In genomic region chr2:133221762-133222556, GRCm38 (mm10) we compare ENCODE assay signal across 27 mouse cellular contexts.
DNase-seq lines count a peak whose midpoint lies in the region; ATAC-seq and TF ChIP-seq lines count a peak whose summit lies in the region.
"Had no signal": no experiment of that assay in that cellular context is flagged by ENCODE, and none has a peak within 500 bp of the region (broad histone marks: within the 10 kb centered on the region; RNA-seq: fewer than 3 reads in every experiment).

No protein-coding gene starts in this region.

- no peak overlapping the region for H3K4me3 ChIP-seq in embryonic facial prominence, embryonic 11.5 days (ENCODE audit: low read depth, low read length)
- no peak overlapping the region for H3K4me3 ChIP-seq in embryonic facial prominence, embryonic 10.5 days
- H3K4me3 ChIP-seq in lung, embryonic 14.5 days (ENCODE audit: low read depth, low read length), result no peak overlapping the region
- H3K4me3 ChIP-seq: embryonic facial prominence, embryonic 13.5 days; forebrain, embryonic 10.5 days; heart, embryonic 12.5 days; heart, embryonic 15.5 days; hindbrain, embryonic 10.5 days; hindbrain, embryonic 13.5 days had no signal

- H3K9me3 ChIP-seq in embryonic facial prominence, embryonic 11.5 days (replicated peaks; ENCODE audit: control insufficient read depth, low read length), result no peaks in the 10 kb centered on the region
- H3K9me3 ChIP-seq in embryonic facial prominence, embryonic 10.5 days, result no peaks in the 10 kb centered on the region
- H3K9me3 ChIP-seq in lung, embryonic 14.5 days (ENCODE audit: low read depth, low read length), result no peaks in the 10 kb centered on the region
- H3K9me3 ChIP-seq: embryonic facial prominence, embryonic 13.5 days; forebrain, embryonic 10.5 days; heart, embryonic 12.5 days; heart, embryonic 15.5 days; hindbrain, embryonic 10.5 days; hindbrain, embryonic 13.5 days had no signal

- TF ChIP-seq CTCF in lung, embryonic 14.5 days (IDR thresholded peaks at IDR 0.05; ENCODE audit: low read depth), result no peak

- H3K4me1 ChIP-seq in embryonic facial prominence, embryonic 11.5 days (ENCODE audit: control insufficient read depth, insufficient read depth, low read length), result no peaks in the 10 kb centered on the region
- H3K4me1 ChIP-seq in embryonic facial prominence, embryonic 10.5 days, result no peaks in the 10 kb centered on the region
- no peaks in the 10 kb centered on the region for H3K4me1 ChIP-seq in lung, embryonic 14.5 days (ENCODE audit: insufficient read depth)
- H3K4me1 ChIP-seq: embryonic facial prominence, embryonic 13.5 days; forebrain, embryonic 10.5 days; heart, embryonic 12.5 days; heart, embryonic 15.5 days; hindbrain, embryonic 10.5 days; hindbrain, embryonic 13.5 days had no signal

- no peak overlapping the region for H3K27ac ChIP-seq in embryonic facial prominence, embryonic 11.5 days (replicated peaks; ENCODE audit: low read depth, low read length)
- no peak overlapping the region for H3K27ac ChIP-seq in embryonic facial prominence, embryonic 10.5 days (replicated peaks)
- no peak overlapping the region for H3K27ac ChIP-seq in lung, embryonic 14.5 days (ENCODE audit: low read depth)
- H3K27ac ChIP-seq: embryonic facial prominence, embryonic 13.5 days; forebrain, embryonic 10.5 days; heart, embryonic 15.5 days; hindbrain, embryonic 10.5 days; hindbrain, embryonic 13.5 days; hindbrain, postnatal 0 days had no signal

- DNase-seq in embryonic facial prominence, embryonic 11.5 days (ENCODE audit: low spot score), result peak; percentile 10
- no peak for DNase-seq in embryonic facial prominence, embryonic 10.5 days (ENCODE audit: low spot score)
- no peak for DNase-seq in lung, embryonic 14.5 days
- no peak for DNase-seq in lung, postnatal 36 days
- peak; percentile 3 for DNase-seq in brain, adult 2 months (ENCODE audit: low read depth, low spot score)
- DNase-seq in telencephalon, adult 2 months (ENCODE audit: low read depth, low spot score), result peak; percentile 6
- DNase-seq in urinary bladder, adult 18-20 months (ENCODE audit: low spot score in 2 of 2), result no peak
- DNase-seq: adrenal gland, adult 8-10 months; adrenal gland, postnatal 25 days; cerebellum, adult 18-20 months; cerebellum, adult 9-10 months; cerebellum, postnatal 14 days; forebrain, postnatal 0 days; gastrocnemius, postnatal 10 days; gastrocnemius, postnatal 36 days; heart, postnatal 10 days; heart, postnatal 36 days had no signal

- no peak for ATAC-seq in embryonic facial prominence, embryonic 11.5 days (replicated peaks; ENCODE audit: insufficient number of reproducible peaks, low FRiP score, low TSS enrichment, low read depth)
- ATAC-seq in lung, embryonic 14.5 days (ENCODE audit: insufficient read depth), result peak; percentile 56; the same call in 1 of the 2 replicates
- ATAC-seq: activated CD4-positive, CD25-positive, alpha-beta regulatory T cell, adult 4 months; forebrain, embryonic 14.5 days; forebrain, postnatal 0 days; hindbrain, postnatal 0 days; inflammation-experienced regulatory T-cells, adult 6 months had no signal

- H3K4me2 ChIP-seq in embryonic facial prominence, embryonic 11.5 days (ENCODE audit: low read depth, low read length), result no peak overlapping the region
- no peak overlapping the region for H3K4me2 ChIP-seq in lung, embryonic 14.5 days
- H3K4me2 ChIP-seq: embryonic facial prominence, embryonic 13.5 days; heart, embryonic 12.5 days; heart, embryonic 15.5 days; hindbrain, embryonic 13.5 days had no signal

- no peaks in the 10 kb centered on the region for H3K27me3 ChIP-seq in embryonic facial prominence, embryonic 11.5 days (ENCODE audit: control insufficient read depth, insufficient read depth, low read length)
- H3K27me3 ChIP-seq in embryonic facial prominence, embryonic 10.5 days (replicated peaks; ENCODE audit: low read depth, poor library complexity, severe bottlenecking), result no peaks in the 10 kb centered on the region
- no peaks in the 10 kb centered on the region for H3K27me3 ChIP-seq in lung, embryonic 14.5 days (ENCODE audit: insufficient read depth, low read length)
- H3K27me3 ChIP-seq: embryonic facial prominence, embryonic 13.5 days; heart, embryonic 12.5 days; heart, embryonic 15.5 days; hindbrain, embryonic 13.5 days had no signal

- 62% methylated on average over 4 of the region's 4 CpGs for WGBS in embryonic facial prominence, embryonic 11.5 days
- WGBS in embryonic facial prominence, embryonic 10.5 days, result 61% methylated on average over 4 of the region's 4 CpGs
- WGBS in lung, embryonic 14.5 days, result 47% methylated on average over 4 of the region's 4 CpGs

- no peak overlapping the region for H3K9ac ChIP-seq in embryonic facial prominence, embryonic 11.5 days (replicated peaks; ENCODE audit: low read length)
- H3K9ac ChIP-seq in lung, embryonic 14.5 days, result no peak overlapping the region
- H3K9ac ChIP-seq: embryonic facial prominence, embryonic 13.5 days; forebrain, postnatal 0 days; heart, embryonic 12.5 days; heart, embryonic 15.5 days; hindbrain, embryonic 13.5 days had no signal

- no peaks in the 10 kb centered on the region for H3K36me3 ChIP-seq in embryonic facial prominence, embryonic 11.5 days (replicated peaks; ENCODE audit: control insufficient read depth, insufficient read depth, low read depth, low read length)
- no peaks in the 10 kb centered on the region for H3K36me3 ChIP-seq in embryonic facial prominence, embryonic 10.5 days (replicated peaks)
- H3K36me3 ChIP-seq in lung, embryonic 14.5 days (ENCODE audit: insufficient read depth), result no peaks in the 10 kb centered on the region
- H3K36me3 ChIP-seq: embryonic facial prominence, embryonic 13.5 days; forebrain, embryonic 10.5 days; heart, embryonic 12.5 days; heart, embryonic 15.5 days; hindbrain, embryonic 10.5 days; hindbrain, embryonic 13.5 days had no signal

Comparison
In these comparisons a context has a peak if more than half of its experiments do, and no peak if none do; other contexts are left out.
1. DNase-seq: peak in embryonic facial prominence, embryonic 11.5 days (single experiment), brain, adult 2 months (single experiment) and telencephalon, adult 2 months (single experiment); none in embryonic facial prominence, embryonic 10.5 days (single experiment), lung, embryonic 14.5 days (single experiment), lung, postnatal 36 days (single experiment) and urinary bladder, adult 18-20 months (0 of 2).